Mouse (Mus musculus): ENCODE results near the gene Ppp1r35.
"Not testable (repeated sequence)": the region's sequence is repeated elsewhere in the genome, so short reads cannot be mapped to it uniquely, and the experiment has no call there.

The Ppp1r35 gene

DNA sequence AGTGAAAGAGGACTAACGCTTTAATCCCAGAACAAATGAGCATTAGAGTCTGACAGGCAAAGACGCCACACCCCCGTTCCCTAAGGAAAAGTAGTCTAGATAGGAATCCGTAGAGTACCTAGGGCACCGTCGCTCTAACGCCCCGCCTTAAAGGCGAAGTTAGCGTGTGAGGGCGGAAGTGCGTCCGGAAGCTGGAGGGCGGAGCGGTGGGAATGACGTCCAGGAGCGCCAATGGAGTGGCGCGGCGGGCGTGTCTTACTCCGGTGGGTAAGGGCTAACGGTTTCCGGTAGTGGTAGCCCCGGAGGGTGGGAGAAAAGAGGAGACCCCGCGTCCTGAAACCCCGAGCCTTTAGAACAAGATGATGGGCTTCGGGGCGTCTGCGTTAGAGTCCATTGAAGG is at the start of gene Ppp1r35:
Gene Ppp1r35 (plus strand): TSS at position 215 of the 400 bp plus-strand sequence.
- DNase-seq, result peak; percentile 93

- DNase-seq, result no peak
Measured at GRCm38 (mm10) chr5:137733638-137734288, 44.9 kb upstream of the Ppp1r35 start.

DNA sequence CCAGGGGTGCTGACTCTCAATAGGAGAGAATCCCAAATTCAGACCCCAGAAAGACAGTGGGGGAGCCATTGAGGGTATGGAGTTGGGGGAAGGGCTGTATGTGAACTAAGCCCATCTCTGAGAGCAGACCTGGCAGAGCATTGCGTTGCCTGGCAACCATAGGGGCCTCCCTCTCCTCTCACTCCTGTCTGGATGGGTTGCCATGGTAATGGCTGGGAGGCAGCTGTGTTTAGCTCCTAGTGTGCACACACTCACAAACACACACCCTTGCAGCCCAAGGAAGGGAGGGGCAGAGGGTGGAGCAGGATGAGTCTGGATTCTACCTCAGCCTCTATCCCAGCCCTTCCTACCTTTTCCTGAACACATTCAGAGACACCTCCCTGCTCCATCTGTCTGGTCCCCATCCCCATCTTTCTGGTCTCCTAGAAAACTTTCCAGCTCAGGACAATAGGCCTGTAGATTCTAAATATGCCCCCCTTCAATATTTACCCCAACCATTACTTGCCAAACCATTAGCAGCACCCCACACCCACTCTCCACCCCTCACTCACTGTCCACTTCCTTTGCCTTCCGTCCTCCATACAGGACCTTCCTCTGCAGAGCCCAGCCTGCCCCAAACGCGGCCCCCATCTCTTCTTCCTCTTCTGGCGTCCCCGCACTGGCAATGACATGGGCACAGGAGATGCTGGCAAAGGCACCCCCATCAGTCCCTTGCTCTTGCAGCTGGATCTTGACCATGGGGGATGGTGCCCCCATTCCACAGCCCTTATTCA is 44.2 kb upstream of the Ppp1r35 start:
- DNase-seq, result no peak

- DNase-seq, result no peak
Measured at GRCm38 (mm10) chr5:137737400-137737940, 41.2 kb upstream of the Ppp1r35 start.

DNA sequence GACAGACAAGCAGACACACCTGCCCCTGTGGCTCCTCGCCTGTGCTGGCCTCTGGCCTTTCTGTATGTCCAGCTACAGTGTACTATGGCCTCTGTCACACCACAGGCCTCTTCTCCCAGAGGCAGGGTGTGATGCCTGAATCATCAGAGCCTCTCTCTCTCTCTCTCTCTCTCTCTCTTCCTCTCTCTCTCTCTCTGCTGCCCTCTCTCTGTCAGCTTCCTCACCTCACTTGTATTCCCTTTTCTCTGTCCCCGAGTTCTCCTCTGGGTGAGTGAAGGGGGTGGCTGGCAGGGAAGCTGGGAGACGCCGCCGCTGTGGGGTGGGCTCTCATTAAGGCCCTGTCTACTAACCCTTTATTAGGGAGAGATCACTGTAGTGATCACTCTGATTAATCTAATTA is 40.1 kb upstream of the Ppp1r35 start:
- no peak for DNase-seq

GRCm38 (mm10) chr5:137739471-137739870 is 39.2 kb upstream of the Ppp1r35 start:
- no peak for DNase-seq

DNA sequence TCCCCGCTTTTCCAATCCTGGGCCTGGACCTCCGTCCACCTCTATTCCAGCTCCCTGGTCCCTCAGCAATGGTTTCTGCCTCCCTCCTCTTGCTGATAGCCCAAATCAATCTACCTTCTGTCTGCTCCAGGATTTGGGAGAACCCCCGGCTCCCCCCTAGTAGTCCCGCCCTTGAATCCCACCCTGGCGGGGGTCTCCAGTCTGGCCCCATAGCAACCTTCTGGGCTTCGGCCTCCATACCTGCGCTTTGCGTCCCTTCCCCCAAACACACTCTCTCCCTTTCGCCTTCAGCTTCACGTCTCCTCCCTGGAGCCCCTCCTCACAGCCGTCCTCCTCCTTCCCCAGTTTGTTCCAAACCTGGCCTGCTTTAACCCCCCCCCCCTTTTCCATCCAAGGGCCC is 38.1 kb upstream of the Ppp1r35 start:
- no peak for DNase-seq

DNA sequence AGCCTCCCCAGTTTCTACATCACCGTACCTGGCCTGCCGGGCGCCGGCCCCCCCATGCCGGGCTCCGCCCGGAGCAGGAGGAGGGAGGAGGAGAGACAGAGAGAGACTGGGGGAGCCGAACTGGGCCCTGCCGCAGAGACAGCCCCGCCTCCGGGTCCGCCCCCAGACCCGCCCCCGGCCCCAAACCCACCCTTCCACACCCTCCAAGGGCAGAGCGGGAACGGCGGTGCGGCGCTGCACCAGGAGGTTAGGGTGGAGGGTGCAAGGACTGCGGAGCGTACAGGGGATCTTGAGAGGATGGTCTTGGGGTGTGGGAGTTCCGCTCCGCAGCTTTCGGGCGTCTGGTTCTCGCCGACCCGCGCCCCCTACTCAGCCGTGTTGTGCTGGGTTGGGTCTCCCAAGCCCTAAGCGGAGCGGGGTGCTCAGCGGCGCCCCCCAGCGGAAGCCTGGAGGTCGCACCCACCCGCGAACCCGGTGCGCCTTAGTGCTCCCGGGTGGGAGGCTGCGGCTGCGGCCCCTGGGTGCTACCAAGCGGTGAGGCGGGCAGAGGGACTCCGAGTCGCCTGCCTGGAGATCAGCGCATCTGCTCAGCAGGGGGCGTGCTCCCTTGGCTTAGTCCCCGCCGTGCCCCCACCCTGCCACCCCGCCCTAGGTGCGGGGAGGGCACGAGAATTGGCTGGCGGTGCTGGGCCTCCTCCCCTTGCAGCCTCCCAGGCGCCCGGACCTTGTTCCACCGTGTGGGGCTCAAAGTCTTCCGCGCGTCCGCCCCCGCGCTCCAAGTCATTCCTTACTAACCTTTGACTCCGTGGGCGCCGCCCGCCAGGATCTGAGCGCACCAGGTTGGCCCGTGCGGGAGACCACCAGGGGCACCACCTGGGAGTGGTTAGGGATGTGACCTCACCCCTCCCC is 37.4 kb upstream of the Ppp1r35 start, which contains the start of gene Nyap1:
Gene Nyap1 (minus strand): TSS at position 585 of the 909 bp plus-strand sequence.
- DNase-seq, result peak; percentile 82 to 88

DNA sequence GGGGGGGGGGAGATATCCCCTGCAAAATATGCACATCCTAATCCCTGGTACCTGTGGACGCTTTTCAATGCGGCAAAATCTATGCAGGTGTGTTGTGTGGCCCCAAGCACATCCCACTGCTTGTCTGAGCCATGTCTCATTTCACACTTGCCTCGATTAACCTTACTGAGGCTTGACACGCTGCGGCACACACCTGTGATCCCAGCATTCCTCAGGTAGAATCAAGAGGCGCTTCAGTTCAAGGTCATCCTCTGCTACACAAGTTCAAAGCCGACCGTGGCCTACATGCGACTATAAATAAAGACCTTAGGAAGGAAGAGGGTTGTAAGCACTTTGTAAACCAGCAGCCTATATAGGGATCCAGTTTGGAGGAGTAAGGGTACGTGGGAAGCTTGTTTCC is 36.6 kb upstream of the Ppp1r35 start:
- DNase-seq, result no peak

DNA sequence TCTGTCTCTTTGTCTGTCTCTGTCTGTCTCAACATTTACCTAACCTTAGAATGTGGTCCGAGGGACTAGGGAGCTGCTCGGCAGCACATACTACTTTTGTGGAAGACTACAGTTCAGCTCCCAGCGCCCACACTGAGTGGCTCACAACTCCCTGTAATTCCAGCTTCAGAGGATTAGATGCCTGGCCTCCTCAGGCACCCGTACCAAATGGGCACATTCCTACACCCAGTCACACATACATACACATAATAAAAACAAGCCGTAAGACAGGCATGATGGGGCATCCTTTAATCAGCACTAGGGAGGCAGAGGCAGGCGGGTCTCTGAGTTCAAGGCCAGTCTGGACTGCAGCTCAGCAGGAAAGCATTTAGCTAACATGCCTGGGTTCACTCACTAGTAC is 35.8 kb upstream of the Ppp1r35 start:
- DNase-seq, result no peak

- no peak for DNase-seq
Measured at GRCm38 (mm10) chr5:137744197-137744596, 34.5 kb upstream of the Ppp1r35 start.

DNA sequence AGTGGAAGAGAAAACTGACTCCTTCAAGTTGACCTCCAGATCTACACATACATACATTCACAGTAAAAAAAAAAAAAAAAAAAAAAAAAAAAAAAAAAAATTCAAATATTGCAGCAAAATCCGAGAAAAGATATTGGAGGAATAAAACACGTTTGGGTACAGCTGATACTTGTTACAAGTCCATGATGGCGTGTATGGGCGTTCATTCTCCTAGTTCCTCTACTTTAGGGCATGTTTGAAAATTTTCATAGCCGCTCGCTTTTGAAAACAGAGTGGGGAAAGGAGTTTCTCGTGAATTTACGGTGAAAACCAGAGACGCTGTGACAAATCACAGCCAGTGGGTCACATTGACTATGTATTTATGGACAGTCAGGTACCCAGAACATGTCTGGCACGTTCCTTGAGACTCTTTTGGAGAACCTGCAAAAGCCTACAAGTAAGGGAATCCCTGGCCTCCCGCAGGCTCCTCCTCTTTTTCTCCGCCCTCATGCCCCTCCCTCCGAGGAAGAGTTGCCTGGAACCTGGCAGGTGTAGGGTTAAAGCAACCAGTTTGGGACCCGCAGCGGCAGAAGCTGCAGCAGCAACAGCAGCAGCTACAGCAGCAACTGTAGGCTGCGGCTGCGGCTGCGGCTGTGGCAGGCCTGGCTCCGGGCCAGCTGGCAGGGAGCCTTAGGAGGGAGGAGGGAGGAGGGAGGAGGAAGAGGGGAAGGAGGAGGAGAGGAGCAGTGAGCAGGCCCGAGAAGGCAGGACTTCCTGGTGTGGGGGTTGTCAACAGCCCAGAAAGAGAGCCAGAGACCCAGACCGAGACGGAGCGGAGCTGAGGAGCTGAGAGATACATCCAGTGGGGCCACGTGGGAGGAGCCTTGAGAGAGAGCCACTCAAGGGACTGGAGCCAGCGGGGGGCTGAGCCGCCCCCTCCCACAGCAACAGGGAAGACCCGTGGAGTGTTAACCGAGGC is 33.2 kb upstream of the Ppp1r35 start, which contains the start of gene Tsc22d4:
Gene Tsc22d4 (plus strand): TSS at position 517 of the 958 bp plus-strand sequence.
- peak; percentile 82 to 85 for DNase-seq

DNA sequence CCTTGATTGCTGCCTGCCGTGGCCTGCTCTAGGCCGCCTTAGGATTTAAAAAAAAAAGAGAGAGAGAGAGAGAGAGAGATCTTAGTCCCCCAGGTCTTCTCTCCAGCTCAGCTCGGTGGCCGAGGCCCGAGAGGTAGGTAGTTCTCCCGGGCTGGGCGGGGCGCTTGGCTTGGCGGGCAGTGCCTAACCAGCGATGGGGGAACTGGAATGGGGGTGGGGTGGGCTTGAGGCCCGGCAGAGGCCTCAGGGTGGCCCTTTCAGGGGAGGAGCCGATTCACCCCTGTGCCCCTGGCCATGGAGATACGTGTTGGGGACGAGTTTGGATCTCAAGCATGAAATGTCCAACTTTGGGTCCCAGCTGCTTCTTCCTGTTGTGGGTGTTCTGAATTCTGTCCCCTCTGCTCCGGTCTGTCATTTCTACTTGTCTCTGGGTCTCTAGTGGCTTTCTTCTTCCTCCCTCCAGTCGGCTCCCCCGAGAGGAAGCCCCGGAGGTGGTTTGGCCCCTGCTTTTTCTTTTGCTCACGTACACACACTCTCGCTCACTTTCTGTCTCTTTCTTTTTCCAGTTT is 32.3 kb upstream of the Ppp1r35 start:
- peak; percentile 57 to 63 for DNase-seq

- no peak for DNase-seq
Measured at GRCm38 (mm10) chr5:137746851-137747325, 31.8 kb upstream of the Ppp1r35 start.

GRCm38 (mm10) chr5:137747326-137747961 is 31.2 kb upstream of the Ppp1r35 start:
- peak; percentile 48 to 50 for DNase-seq

GRCm38 (mm10) chr5:137748130-137748770 is 30.4 kb upstream of the Ppp1r35 start:
- DNase-seq, result peak; percentile 65 to 71

DNA sequence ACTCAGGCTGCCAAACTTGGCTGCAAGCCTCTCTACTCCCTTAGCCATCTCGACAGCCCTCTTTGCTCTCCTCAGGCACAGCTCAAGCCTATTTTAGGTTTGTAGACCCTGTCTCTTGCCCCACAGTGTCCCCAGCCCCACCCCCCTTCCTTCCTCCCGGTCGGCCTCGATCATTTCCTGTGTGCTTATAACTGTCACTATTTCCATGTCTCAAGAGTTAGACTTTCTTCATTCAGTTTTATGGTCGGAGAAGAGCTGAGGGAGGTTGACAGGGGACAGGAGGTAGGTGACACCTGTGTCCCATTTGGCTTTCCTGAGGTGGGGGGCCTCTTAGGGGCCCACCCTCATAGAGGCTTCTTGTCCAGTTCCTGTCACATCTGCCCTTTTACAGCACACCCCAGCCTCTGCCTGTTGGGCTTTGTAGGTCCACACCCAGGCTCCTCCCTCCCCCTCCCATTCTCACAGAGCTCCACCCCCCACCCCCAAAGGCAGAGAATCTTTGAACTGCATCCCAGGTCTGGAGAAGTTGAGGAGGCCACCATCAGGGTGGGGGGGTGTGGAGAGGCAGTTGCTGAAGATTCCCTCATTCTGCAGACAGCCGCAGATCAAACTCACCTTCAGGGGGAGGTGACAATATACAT is 29.3 kb upstream of the Ppp1r35 start:
- no peak for DNase-seq

DNA sequence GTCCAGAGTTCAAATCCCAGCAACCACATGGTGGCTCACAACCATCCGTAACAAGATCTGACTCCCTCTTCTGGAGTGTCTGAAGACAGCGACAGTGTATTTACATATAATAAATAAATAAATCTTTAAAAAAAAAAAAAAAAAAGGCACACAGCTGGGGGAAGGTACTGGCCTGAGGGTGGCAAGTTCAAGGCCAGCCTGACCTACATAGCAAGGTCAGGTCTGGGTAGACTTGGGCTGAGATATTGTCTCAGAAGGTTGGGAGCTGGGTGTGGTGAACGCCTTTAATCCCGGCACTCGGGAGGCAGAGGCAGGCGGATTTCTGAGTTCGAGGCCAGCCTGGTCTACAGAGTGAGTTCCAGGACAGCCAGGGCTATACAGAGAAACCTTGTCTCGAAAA is 28.4 kb upstream of the Ppp1r35 start:
- not testable (repeated sequence) for DNase-seq

DNA sequence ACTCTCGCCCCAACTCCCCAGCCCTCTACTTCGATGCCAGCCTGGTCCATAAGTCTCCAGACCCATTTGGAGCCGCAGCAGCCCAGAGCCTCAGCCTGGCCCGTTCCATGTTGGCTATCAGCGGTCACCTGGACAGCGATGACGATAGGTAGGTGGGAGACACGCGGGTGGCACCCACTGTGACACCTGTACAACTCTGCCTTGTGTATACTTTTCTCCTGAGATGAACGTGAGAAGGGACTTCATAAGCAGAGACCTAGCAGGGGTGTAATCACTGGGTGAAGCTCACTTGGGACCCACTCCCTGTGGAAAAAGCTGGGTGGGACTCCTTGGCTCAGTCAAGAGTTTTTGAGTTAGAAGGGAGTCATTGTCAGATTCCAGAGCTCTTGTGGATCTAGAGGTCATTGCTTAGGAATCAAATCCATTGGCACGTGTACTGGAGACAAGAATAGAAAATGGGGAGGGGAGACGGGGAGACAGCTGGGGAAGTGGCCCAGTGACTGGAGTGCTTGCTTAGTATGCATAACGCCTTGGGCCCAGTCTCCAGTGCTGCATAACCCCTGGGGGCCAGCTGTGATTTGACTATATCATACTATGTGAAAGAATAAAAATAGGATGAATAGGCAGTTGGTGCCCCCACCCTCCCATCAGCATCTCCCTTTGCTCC is 27.3 kb upstream of the Ppp1r35 start:
- no peak for DNase-seq

Data from B cell, adult 2 months (primary cell).